Mouse (Mus musculus): Measurements from ENCODE around the gene Itpr2.
A peak's percentile ranks its signal among the peaks of the same experiment; 100 is the strongest.

Gene Itpr2

DNA sequence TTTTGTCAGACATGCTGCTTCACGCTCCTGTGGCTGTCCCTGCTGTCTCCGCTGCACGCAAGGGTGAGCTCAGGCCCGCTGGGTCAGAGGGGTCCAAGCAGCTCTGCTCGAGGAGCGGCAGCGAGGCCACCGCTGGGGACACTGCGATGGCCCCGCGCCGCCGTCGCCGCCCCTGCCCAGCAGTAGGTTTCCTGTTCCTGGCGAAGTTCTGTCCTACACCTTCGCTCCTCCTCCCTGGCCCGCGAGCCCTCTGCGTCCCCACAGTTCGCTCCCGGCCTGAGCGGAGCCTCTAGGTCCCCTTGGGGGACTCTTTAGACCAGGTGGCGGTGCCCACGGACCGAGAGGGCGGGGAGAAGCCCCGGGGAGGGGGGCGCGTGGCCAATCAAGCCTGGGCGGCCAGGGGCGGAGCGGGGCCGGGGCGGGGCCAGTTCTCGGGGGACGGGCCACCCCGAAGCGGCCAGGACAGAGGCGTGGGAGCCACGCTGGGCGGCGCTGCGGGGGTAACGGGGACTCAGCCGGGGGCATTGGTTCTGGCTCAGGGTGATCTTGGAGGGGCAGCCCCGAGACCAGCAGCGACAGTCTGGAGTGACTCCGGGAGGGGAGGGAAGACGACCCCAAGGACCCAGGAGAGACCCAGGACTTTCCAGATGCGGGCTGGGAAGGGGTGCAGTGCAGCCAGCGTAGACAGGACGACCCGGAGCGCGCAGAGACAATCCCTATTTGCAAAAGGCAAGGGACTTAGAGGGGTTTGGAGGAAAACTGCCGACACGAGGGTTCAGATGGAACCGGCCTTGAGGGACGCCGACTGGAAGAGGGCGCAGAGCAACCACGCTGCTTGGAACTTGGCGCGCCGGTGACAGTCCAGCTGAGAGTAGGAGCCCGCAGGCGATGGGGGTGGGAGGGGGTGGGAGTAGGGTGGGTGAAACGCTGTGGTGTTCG is at the start of gene Itpr2:
Gene Itpr2, minus strand, starts transcription at position 358 of the 939 bp plus-strand sequence.
- peak; percentile 93 for DNase-seq

DNA sequence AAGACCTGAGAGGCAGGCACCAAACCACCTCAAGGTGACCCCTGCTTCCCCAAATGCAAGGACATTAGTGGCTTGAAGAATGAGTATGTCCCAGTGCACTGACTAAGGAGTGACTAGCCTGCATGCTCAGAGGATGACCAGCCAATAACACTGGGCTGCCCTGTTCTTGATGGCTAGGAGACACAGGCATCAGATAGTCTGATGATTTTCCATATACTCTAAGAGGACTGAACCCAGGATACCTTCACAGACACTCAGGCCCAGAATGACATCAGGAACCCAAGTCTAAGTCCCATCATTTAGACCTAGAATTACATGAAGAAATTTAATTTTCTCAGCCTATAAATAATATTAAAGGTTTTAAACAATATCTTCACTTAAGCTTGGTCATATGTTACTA is 49.3 kb upstream of the Itpr2 start:
- DNase-seq, result no peak

GRCm38 (mm10) chr6:146550421-146550820 is 48.4 kb upstream of the Itpr2 start:
- no peak for DNase-seq

DNA sequence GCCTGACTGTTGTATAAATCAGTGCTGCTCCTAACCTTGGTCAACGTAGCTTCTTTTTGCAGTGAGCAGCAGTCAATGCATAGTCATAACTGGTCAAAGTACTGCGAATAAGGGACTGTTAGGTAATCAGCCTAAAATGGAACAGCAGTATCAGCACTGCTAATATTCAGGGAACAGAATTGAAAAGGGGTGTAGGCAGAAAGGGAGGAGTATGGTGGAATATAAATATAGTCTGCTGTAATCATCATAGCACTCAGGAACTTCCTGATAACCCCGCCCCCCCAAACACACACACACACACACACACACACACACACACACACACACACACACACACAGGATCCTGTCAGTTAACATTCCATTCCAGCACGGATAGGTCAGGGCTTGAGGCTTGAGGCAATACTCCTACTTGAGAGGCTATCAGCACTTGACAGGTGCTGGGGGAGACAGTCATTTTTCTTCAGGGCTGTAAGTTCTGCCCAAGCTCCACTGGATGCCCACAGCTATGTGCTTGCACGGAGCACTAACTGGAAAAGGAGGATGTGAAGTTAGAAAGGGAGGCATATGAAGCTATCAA is 43.4 kb upstream of the Itpr2 start:
- no peak for DNase-seq

DNA sequence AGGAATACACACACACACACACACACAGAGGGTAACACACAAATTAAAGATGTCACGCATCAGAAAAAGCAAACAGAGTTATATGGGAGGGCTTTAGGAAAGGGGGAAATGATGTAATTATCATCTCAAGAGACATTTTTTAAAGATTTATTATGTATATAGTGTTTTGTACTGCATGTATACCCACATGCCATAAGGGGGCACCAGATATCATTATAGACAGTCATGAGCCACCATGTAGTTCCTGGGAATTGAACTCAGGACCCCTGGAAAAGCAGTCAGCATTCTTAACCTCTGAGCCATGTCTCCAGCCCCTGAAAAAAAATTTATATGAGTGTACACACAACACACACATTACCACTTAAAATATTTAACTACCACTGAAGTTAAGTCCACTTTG is 42.6 kb upstream of the Itpr2 start:
- DNase-seq, result no peak

DNA sequence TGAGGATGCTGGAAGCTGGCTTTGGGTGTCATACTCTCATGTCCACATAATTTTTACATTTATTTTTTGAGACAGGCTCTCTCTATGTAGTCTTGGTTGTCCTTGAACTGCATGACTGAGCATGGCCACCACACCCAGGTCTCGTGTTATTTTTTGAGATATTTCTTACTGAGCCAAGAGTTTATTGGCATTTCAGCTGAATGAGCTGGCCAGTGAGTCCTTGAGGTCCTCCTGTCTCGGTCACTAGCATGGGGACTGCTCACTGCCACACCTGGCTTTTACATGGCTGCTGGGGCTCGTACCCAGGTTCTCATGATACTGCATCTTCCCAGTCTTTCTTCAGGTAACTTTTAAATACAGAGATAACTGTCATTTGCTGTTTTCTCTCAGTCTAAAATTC is 38.4 kb upstream of the Itpr2 start:
- no peak for DNase-seq

DNA sequence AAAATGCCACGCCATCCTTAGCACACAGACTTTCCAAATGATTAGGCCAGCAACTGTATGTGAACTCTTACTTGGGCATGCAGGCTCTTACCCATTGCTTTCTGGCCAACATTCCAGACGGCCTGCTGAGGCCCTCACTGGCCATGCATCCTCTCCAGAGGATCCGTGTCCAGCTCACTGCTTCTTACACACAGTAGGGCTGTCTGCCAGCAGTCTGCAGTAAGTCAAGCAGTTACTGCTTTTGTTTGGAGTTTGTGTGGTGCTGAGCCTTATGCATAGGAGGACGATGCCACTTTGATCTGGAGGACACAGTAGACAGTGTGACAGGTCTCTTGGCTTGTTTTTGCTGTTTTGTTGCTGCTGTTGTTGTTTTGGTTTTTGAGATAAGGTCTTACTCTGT is 36.6 kb upstream of the Itpr2 start:
- DNase-seq, result no peak

DNA sequence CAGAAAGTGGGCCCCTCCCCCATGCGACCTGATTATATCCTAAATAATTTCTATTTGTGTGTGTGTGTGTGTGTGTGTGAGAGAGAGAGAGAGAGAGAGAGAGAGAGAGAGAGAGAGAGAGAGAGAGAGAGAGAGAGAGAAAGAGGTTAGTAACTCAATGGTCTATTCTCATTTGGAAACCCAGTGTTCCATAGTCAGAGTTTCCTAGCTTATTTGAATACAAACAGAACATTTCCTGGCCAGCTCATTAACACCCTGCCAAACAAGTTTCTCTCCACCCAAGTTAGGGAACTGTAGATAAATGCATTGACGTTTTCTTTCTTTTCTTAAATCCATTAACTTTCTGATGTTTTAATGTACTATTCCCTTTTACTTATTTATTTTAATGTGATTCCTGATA is 36.0 kb upstream of the Itpr2 start:
- DNase-seq, result no peak

DNA sequence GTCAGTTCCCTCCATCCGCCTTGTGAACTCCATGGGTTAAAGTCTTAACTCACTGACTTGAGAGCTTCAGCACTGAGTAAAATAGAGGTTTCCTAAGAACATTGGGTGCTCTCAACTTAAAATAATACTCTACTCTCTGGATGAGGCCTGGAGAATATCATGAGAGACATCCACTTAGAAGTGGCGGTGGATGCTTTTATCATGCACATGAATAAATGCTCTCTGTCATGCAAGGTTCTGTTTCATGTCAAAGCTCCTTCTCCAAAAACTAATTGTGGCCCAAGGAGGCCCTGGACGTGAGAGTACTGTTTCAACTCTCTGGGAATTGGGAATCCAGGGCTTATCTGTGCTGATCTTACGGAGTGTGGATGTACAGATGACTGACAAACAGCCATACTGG is 35.1 kb upstream of the Itpr2 start:
- no peak for DNase-seq

DNA sequence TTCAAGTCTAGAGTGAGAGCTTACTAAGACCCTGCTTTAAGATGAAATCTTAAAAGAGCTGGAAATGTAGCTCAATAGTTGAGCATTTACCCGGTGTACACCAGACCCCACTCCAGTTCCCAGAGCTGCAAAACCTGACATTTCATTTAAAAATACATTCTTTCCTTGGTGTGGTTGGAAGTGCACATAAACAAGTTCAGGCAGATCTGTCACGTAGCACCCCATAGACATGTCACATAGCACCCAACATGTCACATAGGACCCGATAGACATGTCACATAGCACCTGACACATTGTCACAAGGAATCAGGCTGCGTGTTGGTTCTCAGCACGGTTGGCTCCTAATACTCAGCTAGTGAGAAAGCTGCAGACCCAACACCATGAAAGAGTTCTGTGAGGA is 33.5 kb upstream of the Itpr2 start:
- DNase-seq, result no peak

- DNase-seq, result no peak
Observed at GRCm38 (mm10) chr6:146533146-146533545, 31.1 kb upstream of the Itpr2 start.

DNA sequence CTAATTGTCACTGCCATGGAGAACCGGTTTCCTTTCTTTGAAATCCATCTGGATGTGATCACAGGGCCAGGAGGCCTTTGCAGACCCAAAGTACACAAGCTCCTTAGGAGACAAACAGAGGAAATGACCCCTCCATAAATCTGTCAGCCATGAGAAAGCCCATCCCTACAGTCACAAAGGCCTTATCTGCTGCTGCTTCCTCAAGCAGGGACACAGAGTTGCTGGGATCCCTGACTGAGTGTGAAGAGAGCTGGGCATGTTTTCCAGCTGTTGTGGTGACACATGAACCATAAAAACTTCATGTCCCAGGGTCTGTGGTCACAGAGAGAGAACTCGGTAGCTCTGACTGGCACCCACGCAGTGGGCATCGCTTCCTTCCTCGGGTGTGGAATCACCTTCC is 28.7 kb upstream of the Itpr2 start:
- DNase-seq, result no peak

DNA sequence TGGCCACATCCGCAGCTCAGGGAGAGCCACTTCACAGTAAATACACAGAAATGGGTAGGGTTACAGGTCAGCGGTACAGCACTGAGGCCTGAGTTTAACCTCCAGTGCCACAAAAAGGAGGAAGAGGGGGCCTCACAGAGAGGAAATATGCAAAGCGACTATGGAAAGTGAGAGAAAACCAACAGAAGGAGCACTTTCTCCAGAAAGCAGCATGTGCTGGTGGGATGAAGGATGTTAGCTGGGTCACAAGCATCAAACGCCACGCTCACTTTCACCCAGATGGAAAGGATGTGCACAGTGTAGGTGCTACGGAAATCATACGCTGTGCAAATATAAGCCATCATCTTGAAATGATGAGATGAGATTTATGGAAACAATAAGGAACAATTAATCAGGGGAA is 28.3 kb upstream of the Itpr2 start:
- DNase-seq, result no peak

- no peak for DNase-seq
Observed at GRCm38 (mm10) chr6:146527537-146527936, 25.5 kb upstream of the Itpr2 start.

DNA sequence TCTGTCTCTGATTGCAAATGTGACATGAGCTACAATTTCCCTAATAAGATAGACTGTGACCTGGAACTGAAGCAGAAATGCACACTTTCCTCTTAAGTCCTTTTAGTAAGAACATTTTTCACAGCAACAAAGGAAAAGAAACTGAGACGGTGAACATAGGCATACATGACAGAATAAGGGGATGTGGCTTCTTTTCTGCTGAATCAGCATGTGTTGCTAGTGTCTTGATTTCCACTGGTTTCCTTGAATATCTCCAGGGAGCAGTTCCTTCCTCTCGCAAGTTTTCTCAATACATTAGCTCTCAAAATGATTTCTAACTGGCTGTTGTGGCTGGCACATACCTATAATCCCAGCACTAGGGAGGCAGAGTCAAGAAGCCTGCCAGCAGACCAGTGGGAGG is 23.5 kb upstream of the Itpr2 start:
- DNase-seq, result no peak

DNA sequence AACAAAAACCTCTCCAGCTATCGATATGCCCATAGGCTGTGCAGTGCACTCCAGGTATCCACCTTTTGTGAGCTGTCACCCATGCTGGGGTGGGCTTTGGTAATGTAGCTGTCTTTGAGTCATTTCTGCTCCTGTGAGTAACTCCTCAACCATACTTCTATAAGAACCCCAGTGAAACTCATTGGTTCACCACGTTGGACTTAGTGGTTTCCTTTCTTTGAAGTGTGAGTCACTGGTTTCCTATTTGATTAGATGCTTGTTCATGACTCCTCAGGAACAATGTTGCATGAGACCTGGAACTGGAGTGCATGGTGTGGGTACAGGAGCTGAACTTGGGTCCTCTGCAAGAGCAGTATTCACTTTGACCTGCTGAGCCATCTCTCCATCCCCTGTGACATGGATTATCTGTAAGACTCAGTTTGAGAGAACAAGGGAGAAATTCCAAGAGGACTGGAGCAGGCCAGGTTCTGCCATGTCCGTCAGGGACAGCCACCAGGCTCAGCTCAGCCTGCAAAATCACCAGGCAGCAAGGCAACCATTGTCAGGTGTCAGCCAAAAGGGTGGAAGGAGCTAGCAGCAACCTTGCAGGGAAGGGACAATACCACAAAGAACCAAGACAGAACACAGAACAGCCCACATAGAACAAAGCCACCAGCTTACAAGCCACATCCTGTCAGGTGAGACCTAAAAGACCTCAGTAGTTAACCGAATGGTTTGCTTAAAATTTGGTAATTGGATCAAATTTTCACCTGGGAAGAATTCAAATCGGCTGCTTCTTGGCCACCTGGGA is 19.6 kb upstream of the Itpr2 start:
- peak; percentile 63 for DNase-seq

- no peak for DNase-seq
Observed at GRCm38 (mm10) chr6:146519019-146519418, 17.0 kb upstream of the Itpr2 start.

- peak; percentile 36 for DNase-seq
Observed at GRCm38 (mm10) chr6:146515936-146516335, 13.9 kb upstream of the Itpr2 start.

GRCm38 (mm10) chr6:146514531-146514948 is 12.5 kb upstream of the Itpr2 start:
- DNase-seq, result peak; percentile 75

DNA sequence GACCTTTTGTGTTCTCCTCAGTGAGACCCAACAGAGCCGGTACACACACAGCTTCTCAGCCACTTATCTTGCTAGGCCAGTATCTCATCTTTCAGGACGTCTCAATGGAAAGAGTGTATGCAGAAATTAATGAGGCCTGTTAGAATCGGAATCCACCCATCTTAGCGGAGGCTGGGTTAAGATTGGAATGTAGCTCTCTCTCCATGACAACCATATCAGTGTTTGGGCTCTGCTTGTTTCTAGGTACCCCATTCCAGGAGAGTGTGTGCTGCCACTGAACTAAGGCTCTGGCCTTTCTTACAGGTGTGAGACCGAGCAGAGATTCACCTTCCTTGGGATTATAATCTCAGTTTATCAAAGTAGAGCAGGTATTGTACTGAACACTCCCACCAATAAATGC is 11.9 kb upstream of the Itpr2 start:
- no peak for DNase-seq

GRCm38 (mm10) chr6:146513384-146513783 is 11.4 kb upstream of the Itpr2 start:
- no peak for DNase-seq

DNA sequence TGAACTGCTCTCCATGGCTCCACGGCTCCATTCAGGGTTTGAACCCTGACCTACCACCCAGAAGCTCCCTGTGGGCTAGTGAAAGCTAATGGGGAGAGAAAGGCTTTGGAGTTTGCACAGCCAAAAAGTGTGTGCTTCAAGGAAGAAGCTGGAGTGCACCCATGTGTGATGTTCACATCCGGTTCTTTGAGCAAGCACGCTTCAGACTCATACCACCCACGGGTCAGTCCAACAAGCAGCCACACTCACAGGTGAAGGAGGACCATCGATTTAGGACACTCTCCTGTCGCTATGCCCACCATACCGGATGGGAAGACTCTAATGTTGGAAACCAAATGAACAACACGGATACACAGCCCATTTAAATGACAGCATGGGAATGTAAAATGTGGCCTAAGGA is 9.5 kb upstream of the Itpr2 start:
- no peak for DNase-seq

DNA sequence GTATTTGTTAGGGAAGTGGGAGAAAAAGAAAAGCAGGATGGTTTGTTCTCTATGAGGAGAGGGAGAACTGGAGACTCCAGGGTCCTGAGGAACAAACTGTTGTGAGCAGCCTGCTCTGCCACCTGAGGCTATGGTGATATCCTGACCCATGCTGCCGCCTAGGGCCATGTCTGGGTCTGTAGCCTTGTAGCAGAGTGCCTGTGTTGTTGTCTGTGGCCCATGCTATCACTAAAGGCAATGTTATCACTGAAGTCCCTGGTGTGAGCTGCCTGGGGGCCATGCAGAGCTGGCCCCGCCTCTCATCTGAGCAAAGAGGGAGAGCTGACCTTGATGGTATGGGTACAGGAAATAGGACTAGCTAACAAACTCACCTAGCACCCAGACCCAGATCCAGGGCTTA is 7.9 kb upstream of the Itpr2 start:
- no peak for DNase-seq

GRCm38 (mm10) chr6:146504459-146504858 is 2.4 kb upstream of the Itpr2 start:
- no peak for DNase-seq
